Mouse (Mus musculus) adrenal gland, postnatal 25 days (tissue): ENCODE measurements around the gene Gm17334. TPM values are rescaled to one million over a fixed set of nuclear protein-coding genes. Genes with fewer than 3 reads are reported as not detected.

ENCODE experiments used
- DNase-seq: peaks from one replicate; pipeline ENCODE4 v3.0.0; 2021; ENCODE audit warnings: mixed read lengths
- long read RNA-seq: library from polyadenylated mRNA; stranded (forward); transcript quantifications from one replicate; pipeline ENCODE4 v2.0.0, GENCODE M21; 2021
- total RNA-seq: library from RNA; stranded (reverse); gene quantifications from 2 replicates; pipeline ENCODE4 v1.2.3, GENCODE M21; 2021

Gene Gm17334
- 1.9 TPM in 1 of 2 replicates, not detected in the other for total RNA-seq
- long read RNA-seq = 0 reads

DNA sequence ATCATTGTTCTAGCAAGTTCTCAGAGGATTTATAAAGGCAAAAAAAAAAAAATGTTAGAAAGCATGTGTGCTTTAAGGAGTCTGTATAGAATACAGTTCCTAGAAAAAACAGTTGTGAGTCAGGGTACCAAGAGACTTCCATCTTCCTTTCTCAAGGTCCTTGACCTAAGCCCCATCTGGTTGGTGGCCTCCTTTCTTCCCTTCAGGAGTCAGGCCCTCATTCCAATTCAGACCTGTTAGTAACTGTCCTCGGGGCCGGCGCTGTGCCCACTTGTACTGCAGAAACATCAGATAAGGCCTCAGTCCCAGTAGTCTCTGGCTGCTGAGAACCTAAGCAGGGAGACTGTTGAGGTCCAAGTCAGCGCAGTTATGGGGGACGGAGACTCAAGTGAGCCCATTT is at the start of gene Gm17334:
Gene Gm17334, minus strand, starts transcription at position 101 of the 400 bp plus-strand sequence.
- DNase-seq = no peak

DNA sequence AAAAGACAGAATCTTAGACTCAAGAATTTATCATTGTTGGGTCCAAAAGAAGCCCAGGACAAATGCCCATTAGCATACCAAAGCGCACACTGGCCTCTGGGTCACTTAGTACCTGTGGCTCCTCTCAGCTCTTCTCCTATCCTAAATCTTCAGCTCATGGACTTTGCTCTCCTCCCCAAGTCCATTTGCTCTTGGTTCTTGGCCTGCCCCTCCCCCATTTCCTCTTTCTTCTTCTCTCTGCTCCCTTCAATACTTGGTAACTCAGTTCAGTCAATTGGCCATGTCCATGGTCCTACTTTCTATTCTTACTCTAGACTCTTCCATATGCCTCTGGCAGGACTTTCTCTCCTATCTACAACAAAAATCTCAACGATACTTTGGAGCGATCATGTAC is 49.0 kb upstream of the Gm17334 start:
- DNase-seq = no peak

DNA sequence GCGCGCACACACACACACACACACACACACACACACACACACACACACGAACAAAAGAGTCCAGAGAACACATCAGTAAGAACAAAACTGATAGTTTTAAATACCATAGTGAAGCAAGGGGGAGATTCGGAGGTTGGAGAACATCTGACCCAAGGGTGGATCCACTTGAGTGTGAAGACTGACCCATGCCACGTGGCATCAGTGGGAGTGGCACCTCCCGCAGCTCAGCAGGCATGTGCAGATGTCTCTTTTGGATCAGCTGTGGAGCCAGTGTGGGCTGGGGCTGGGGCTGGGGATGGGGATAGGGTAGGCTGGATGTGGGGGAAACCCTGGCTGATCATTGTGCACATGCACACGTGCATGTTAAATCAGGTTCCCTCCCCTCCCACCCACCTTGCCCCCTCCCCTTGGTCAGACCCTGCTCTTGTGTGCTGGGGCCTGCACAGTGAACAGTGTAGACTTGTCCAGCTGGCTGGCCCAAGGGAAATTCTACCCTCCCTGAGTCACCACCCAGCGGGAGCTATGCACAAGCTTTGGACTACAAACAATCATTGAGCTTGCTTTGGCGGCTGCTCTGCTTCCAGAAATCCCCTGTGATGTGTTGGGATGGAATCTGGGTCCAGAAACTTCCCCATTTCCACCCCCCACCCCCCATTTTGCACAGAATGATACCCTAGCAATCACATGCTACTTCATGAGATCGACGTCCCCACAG is 48.4 kb upstream of the Gm17334 start:
- DNase-seq = no peak

DNA sequence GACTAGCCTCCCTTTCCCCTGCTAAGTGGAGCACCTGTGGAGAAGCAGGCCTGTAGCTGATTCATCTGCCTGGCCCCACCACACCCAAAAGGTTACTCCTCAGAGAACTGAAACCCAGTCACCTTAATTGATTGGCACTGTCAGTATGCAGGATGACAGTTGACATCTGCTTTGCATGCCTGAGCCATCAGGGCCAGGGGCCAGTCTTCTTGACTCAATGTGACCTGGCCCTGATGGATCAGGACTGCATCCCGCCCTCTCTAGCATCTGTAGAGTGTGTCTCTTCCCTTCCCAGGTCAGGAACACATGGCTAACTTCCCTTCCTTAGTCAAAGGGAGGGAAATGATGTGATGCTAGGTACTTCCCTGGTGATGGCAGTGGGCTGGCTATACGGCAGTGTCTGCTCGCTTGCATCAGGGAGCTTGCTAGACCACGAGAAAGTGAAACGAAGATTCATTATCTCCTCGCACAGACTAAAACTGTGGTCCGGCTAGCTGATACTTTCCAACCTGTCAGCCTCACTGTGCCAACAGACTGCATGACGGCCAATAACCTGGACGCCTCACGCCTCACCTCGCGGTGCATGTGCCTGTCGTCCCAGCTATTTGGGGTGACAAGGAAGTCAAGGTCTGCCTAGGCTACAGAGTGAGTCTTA is 47.7 kb upstream of the Gm17334 start:
- DNase-seq = no peak

DNA sequence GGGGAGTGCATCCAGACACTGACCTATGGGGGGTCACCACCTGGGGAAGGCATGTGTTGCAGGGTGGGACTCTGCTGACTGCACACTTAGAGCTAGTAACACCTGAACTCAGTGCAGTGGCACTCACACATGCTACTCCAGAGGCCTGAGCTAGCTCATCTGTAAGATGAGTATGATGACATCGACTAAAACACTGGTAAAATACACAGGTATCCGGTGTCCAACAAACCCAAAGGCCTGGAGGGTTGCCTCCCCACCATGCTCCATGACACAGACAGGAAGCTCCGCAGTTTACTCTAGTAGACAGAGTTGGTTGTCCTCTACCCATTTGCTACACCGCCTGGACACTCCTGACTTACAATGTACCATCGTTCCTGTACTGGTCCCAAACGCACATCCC is 46.5 kb upstream of the Gm17334 start:
- DNase-seq = no peak

DNA sequence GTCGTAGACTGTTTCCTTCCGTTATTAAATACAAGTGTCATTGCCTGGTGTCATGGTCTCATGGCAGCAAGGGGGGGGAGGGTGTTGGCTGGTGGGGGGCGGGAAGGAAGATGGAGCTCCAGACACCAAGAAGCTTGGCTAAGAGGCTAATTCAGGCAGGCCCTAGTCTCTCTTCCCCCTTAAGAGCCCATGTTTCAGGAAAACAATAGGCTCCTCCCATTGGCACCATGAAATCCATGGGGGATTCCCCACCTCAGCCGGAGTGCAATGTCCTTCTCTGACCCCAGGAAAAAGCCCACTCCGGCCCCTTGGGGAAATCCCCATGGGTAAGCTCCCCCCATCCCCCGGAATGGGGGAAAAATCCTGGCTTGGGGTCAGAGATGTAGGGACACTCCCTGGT is 45.8 kb upstream of the Gm17334 start:
- DNase-seq = no peak

DNA sequence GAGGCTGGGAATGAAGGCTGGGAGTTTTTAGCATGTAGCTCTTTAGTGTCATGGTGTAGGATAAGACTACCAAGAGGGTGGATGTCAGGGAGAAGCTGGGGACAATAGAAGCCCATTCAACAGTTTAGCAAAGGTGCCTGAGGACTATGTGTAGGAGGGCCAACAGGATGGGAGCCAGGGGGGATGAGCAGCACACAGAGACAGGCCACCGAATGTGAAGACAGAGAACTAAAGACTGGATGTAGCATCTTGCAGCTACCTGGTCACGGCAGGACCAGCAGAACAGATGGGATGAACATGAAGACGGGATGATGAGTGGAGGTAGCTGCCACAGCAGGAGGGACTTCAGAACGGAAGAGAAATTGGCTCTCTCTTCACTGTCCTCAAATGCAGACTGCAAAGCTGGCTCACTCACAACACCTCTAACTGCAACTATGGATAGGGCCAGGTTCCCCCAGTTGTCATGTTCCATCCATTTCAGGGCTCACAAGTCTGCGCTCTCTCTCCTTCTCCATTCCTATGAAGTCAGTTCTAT is 43.9 kb upstream of the Gm17334 start:
- no peak for DNase-seq

DNA sequence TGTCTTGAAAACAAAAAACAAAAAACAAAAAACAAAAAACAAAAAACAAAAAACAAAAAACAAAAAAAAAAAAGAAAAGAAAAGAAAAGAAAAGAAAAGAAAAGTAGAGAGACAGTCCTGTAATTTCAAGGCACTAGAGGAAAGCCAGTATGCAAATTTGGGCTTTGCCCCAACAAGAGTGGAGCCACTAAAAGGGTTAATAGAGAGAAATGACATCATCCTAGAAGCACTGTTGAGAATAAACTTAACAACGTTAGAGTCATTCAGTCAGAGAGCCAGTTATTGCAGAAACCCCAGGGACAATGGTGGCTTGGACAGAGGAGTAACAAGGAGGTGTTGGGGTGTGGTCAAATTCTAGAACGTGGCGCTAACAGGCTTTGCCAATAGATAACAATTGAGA is 41.8 kb upstream of the Gm17334 start:
- no peak for DNase-seq

DNA sequence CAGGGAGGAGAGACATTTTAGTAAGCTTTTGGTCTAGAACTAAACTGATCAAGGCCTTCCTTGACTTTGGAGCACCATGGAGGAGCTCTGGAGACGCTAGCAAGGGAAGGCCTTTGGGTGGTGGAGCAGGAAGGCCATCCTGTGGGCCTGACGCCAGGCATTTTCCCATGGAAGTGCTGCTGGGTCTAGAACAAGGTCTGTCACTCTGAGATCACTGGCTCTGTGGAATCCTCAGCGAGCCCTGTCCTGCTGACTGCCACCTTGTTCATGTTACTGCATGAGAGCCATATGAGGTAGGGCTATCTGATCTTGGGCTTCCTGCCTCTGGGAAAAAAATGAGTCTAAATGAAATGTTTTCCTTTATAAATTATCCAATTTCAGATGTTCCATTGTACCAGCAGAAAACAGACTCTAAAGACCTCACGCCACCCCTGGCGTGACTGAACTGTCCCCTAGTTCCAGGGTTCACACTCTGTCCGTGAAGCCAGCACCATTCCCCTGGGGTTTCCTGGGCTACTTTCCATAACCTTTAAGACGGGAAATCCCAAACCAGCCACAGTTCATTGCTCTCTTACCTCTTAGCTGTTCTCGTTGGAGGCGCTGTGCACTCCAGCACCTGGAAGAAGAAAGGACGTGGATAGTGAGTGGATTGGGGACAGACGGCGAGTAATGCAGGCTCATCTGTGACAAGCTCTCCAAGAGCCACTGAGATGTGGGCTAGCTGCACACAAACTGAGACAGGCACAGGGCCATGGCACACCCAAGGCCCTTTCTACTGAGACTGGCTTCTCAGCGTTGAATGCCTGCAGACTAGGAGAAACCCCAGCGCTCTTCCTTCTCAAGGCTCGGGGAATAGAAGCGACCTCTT is 40.2 kb upstream of the Gm17334 start:
- peak; percentile 57 for DNase-seq

DNA sequence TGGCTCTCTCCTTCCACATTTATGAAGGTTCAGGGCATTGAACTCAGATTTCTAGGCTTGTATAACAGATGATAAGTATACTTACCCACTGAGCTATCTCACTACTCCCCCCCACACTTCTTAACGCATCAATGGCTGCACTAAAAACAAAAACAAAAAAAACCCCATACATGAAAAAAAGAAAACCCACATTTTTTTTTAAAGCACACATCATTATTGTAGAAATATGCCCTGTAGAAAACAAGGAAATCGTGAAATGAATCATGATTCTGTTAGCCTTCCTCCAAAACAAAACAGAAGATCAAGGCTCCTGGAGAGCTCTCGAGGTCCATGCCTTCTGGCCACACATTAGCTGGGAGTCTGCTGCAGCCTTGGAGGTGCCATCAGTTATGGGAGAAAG is 38.3 kb upstream of the Gm17334 start:
- no peak for DNase-seq

DNA sequence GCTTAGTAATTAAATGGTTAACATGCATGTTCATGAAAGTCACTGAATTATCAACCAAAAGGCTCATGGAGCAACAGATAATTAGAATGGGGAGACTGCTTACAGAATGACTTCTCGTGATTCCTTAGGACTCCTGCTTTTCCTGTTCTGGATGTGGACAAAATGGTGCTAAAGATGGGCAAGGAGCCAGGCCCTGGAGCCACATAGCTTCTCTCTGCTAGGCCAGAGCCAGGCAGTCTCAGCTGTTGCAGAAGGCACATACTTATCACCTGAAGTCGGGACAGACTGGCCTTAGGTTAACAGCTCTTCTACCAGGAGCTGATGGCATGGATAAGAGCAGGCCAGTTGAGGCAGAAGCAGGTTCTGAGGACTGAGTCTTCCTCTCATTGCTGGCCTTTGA is 37.8 kb upstream of the Gm17334 start:
- DNase-seq = no peak

DNA sequence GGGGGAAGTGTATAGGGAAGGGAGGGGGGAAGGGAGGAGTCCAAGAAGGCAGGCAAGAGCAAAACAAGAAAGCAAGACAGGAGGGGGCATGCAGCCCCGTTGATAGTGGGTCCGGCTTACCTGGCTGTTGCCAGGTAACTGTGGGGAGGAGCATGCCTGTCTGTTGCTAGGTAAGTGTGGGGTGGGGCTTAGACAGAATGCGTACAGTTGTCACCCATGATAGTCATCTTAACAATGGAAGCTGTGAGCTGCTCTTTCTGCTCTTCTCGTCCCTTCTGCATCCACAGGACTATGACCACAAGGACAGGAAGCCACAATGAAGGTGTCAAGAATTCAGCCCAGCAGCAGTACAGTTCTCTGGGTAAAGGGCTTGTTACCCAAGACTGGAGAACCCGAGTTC is 37.2 kb upstream of the Gm17334 start:
- DNase-seq = no peak

DNA sequence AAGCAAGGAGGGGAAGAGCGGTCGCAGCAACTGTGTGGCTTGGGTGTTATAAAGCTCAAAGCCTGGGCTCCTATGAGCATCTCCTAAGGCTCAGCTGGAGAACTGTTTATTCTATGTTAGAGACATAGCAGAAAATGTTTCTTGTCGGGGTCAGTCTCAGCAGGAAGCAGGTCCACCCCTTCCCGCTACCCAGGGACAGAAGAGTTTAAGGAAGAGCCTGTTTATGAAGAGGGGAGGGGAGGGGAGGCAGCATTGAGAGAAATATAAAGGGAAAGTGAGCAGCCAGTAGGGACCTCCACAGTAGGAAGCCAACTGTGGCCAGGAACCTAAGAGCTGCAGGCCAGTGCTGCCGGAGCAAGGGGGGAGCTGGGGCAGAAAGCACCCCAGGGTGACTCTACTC is 36.4 kb upstream of the Gm17334 start:
- DNase-seq = no peak

DNA sequence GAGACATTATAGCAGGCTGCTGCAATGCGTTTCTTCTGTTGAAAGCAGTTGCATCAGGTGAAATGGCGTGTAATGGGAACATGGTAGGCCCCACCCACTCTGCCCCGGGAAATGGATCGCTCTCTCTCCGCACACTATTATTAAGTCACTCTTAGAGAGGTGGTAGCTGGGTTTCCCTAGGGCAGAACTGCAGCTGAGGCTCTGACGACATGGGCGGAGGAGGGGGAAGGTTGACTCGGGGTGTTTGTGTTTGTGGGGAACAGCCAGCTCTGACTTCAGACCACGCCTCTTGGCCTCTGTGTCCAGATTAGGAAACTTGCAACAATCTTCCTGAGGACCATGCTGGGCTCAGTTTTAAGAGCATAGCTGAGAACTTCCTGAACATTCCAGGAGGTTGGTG is 32.8 kb upstream of the Gm17334 start:
- no peak for DNase-seq

DNA sequence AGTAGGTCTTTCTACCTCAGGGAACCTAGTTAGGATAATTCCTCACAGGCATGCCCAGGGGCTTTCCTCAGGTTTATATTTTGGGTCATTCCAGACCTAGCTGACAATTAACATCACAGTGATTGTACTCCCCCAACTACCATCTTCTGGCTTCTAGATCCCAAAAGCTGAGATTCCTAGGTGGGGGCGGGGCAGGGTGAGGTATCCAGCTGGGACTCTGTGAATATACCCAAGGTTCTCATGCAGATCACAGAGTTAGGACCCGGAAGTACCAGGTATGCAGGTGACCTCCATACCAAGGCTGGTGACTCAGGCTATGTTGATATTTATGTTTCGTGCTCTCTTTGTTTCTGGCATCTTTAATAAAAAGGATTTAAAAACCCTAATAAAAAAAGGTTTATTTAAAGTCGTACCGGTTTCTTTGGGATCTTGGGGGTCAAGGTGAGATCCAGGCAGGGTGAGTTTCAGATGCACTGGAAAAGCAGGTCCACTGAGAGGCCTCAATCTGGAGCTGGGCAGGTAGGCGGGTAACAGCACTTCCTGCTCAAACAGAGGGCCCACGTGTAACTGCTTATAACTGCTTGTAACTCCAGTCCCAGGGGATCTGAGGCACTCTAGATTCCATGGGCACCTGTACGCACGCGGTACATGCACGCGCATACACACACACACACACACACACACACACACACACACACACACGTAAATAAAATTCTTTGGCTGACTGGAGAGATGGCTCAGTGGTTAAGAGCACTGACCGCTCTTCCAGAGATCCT is 31.8 kb upstream of the Gm17334 start:
- DNase-seq = no peak

DNA sequence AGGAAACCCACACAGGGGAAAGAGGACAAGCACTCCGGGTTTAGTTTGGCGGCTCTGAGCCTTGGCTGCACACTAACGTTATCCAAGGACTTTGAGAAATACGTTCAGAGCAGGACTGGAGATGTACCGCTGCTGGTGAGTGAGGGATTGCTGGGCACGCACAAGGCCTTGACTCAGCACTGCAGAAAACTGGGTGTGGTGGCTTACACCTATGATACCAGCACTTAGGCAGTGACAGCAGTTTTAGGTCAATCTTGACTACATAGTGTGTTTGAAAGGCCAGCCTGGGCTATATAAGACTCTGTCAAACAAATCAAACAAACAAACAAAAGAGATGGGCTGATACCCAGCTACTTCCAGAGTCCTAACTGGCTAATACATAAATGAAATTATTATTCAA is 30.5 kb upstream of the Gm17334 start:
- DNase-seq = no peak

DNA sequence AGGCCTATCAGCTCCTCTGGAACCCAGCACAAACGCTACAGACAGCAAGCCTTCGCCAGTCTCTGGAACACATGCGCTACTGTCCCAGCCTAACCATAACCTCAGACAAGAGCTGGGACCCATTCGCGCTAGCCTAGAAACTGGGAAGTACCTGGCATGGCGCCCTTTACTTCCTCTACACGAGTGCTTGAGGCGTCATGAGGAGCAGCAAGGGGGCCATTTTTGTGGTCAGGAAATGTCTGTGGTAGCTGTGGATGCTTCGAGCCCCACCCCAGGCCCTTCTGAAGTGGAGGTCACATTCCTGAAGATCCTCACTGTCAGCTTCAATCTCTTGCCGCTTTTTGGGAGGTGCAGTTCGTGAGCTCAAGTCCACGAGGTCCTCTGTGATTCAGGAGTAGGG is 30.1 kb upstream of the Gm17334 start:
- no peak for DNase-seq

DNA sequence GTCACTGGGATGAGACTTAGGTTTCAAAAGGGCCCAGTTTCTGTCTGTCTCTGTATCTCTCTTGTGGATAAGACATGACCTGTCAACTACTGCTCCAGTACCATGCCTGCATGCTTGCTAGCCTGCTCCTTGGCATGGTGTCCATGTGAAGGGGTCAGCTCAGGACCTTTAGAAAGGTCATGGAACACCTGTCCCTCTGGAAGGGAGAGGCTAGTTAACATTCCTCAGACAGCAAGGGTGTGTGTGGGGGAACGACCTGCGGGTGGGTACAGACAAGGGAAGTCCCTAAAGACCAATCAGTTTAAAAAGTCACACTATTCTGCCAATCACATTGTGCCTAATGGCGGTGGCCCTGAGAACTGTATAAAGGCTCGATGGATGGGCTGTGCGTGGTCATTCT is 28.0 kb upstream of the Gm17334 start:
- no peak for DNase-seq

DNA sequence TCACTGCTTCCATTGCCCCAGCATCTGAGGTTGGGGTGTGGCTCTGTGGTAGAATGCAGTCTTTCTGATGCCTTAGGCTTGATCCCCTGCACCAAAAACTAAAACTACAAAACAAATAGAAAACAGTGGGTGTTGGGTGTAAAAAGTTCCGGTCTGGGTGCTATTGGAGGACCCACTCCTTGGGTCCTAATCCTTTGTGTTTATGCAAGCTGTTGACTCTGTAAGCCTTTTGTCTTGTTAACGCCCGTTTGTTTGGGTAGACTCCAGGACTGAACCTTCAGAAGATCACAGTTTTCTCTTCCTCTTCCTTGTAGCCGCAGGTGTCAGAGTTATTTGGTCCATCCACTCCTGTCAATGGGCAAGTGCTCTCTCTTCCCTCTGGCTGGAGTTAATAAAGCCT is 27.0 kb upstream of the Gm17334 start:
- no peak for DNase-seq

DNA sequence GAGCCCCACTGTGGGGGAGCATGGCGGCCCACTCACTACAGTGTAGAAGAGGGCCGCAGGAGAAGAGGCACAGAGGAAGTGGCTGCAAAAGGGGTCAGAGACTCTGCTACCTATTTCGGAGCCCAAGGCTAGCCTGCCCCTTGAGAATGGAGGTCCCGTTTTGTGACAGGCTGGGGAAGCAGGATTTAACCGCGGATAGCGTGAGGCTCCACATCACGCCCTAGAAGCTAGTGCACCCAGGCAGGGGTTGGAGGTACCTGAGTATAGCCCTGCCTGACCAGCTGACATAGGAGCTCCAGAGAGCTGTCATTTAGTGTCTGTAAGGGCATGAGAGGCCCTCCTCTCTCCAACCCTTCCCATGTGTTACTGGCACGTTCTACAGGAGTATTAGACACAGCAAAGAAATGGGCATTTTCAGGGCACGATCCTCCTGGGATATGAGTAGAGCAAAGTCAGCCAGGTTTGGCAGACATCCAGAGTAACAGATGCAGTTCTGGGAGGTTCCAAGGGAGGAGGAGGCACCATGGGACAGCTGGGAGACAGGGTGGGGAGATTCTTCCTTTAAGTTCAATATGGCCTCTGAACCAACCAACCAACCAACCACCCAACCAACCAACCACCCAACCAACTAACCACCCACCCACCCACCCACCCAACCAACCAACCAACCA is 25.2 kb upstream of the Gm17334 start:
- DNase-seq = no peak

DNA sequence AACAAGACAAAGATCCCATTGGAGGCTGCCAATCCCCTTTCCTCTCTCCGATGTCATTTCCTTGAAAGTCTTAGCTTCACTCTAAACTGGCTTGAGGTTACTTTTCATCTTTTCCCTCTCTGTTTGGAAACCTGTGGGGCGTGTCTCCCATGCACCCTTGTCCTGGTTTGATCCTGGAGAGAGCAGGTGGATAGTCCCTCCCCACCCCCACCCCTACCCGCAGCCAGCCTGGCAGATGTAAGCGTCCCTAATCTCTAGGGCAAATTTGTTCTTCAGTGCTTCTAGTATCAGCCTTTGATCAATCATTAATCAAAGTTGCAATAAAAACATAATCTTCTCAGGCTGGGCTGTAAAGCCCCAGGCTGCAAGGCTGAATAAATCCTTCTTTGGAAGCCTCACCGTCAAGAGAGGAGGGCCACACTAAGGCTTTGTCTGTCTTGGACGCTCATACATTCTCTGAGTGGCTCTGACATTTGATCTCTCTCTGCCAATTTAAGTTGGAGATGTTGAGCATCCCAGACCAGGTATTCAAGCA is 24.5 kb upstream of the Gm17334 start:
- no peak for DNase-seq
